Mouse (Mus musculus) right cerebral cortex, postnatal 10 days (tissue): ENCODE measurements at regions not wholly inside any gene's neighbourhood (a gene's known extent, or its start where the extent isn't known, plus 50 kb on each side); places are given as distances from the start of the nearest gene placed in this dataset.
A peak's percentile ranks its signal among the peaks of the same experiment; 100 is the strongest.

ENCODE experiments used
- DNase-seq, 2 experiments: peaks; one replicate each; pipeline ENCODE4 v3.0.0; 2021; ENCODE audit warnings: low spot score in 2 of 2

GRCm38 (mm10) chr10:54269785-54270184 lies 193.4 kb upstream of the Man1a start:
- DNase-seq = no peak

- DNase-seq = no peak
Observed at GRCm38 (mm10) chr10:54269354-54269753, 192.9 kb upstream of the Man1a start.

- DNase-seq = no peak
Observed at GRCm38 (mm10) chr10:54266656-54267055, 190.2 kb upstream of the Man1a start.

- DNase-seq = no peak
Observed at GRCm38 (mm10) chr10:54254874-54255641, 178.6 kb upstream of the Man1a start.

GRCm38 (mm10) chr10:54244995-54245394 lies 168.6 kb upstream of the Man1a start:
- DNase-seq = no peak

- no peak for DNase-seq
Observed at GRCm38 (mm10) chr10:54202362-54202761, 126.0 kb upstream of the Man1a start.

GRCm38 (mm10) chr10:54201727-54202126 lies 125.3 kb upstream of the Man1a start:
- DNase-seq = no peak

- no peak for DNase-seq
Observed at GRCm38 (mm10) chr10:54182670-54183069, 106.3 kb upstream of the Man1a start.

GRCm38 (mm10) chr10:54169320-54169719 lies 92.9 kb upstream of the Man1a start:
- DNase-seq = peak; percentile 24

GRCm38 (mm10) chr10:54161091-54161742 lies 84.8 kb upstream of the Man1a start:
- no peak for DNase-seq

GRCm38 (mm10) chr10:54153928-54154327 lies 77.5 kb upstream of the Man1a start:
- no peak for DNase-seq

GRCm38 (mm10) chr10:54132634-54133033 lies 56.2 kb upstream of the Man1a start:
- DNase-seq = no peak
